8 mouse cellular contexts compared by ENCODE assay signal in genomic region chr7:63757136-63757677, GRCm38 (mm10).
DNase-seq lines count a peak whose midpoint lies in the region; ATAC-seq and TF ChIP-seq lines count a peak whose summit lies in the region.

No protein-coding gene starts in this region.

- no peak for TF ChIP-seq POLR2A in lung, adult 2 months (IDR thresholded peaks at IDR 0.05; ENCODE audit: borderline replicate concordance, extremely low read depth, low read depth, low read length)

- ATAC-seq in hindbrain, embryonic 15.5 days (ENCODE audit: low FRiP score, low read depth), result no peak
- no peak for ATAC-seq in neural tube, embryonic 12.5 days (ENCODE audit: low FRiP score, low read depth)

- H3K4me3 ChIP-seq in lung, adult 2 months (replicated peaks; ENCODE audit: extremely low read depth, low read depth, low read length), result peak overlapping the region; percentile 11
- H3K4me3 ChIP-seq in hindbrain, embryonic 15.5 days, result peak overlapping the region; percentile 44
- peak overlapping the region; percentile 47 for H3K4me3 ChIP-seq in neural tube, embryonic 12.5 days

- no peak overlapping the region for H3K27ac ChIP-seq in hindbrain, embryonic 15.5 days (replicated peaks)
- H3K27ac ChIP-seq in neural tube, embryonic 12.5 days, result no peak overlapping the region

- peaks cover 57% of the 10 kb centered on the region for H3K27me3 ChIP-seq in hindbrain, embryonic 15.5 days
- peaks cover 76% of the 10 kb centered on the region for H3K27me3 ChIP-seq in neural tube, embryonic 12.5 days (replicated peaks)

- no peaks in the 10 kb centered on the region for H3K9me3 ChIP-seq in hindbrain, embryonic 15.5 days
- no peaks in the 10 kb centered on the region for H3K9me3 ChIP-seq in neural tube, embryonic 12.5 days

- H3K4me2 ChIP-seq in hindbrain, embryonic 15.5 days, result peak overlapping the region; percentile 69
- H3K4me2 ChIP-seq in neural tube, embryonic 12.5 days (replicated peaks), result peak overlapping the region; percentile 78

- peak; percentile 32 for DNase-seq in cerebellum, adult 8-10 months
- DNase-seq in cerebellum, adult 11-12 months, result no peak
- no peak for DNase-seq in lung, adult 2 months
- DNase-seq in lung, postnatal 36 days, result no peak
- no peak for DNase-seq in retina, postnatal 1 day
- DNase-seq in spleen, postnatal 36 days (ENCODE audit: low spot score in 2 of 2), result no peak

- peaks cover 9% of the 10 kb centered on the region for H3K4me1 ChIP-seq in lung, adult 2 months (ENCODE audit: control insufficient read depth, insufficient read depth, low read length)
- H3K4me1 ChIP-seq in hindbrain, embryonic 15.5 days (replicated peaks), result peaks cover 45% of the 10 kb centered on the region
- H3K4me1 ChIP-seq in neural tube, embryonic 12.5 days, result peaks cover 28% of the 10 kb centered on the region

- H3K9ac ChIP-seq in hindbrain, embryonic 15.5 days, result no peak overlapping the region
- H3K9ac ChIP-seq in neural tube, embryonic 12.5 days, result no peak overlapping the region

- WGBS in lung, adult 2 months, result 18% methylated on average over 25 of the region's 25 CpGs
- 11% methylated on average over 25 of the region's 25 CpGs for WGBS in hindbrain, embryonic 15.5 days
- 5% methylated on average over 25 of the region's 25 CpGs for WGBS in neural tube, embryonic 12.5 days

- no peak for TF ChIP-seq CTCF in lung, adult 2 months (IDR thresholded peaks at IDR 0.05; ENCODE audit: insufficient read depth, low read length)

- no peaks in the 10 kb centered on the region for H3K36me3 ChIP-seq in hindbrain, embryonic 15.5 days
- no peaks in the 10 kb centered on the region for H3K36me3 ChIP-seq in neural tube, embryonic 12.5 days
